Mouse (Mus musculus) myocyte (in vitro differentiated cells): ENCODE measurements around the gene Wdr25. TPM values are rescaled to one million over a fixed set of nuclear protein-coding genes. Genes with fewer than 3 reads are reported as not detected.
A peak's percentile ranks its signal among the peaks of the same experiment; 100 is the strongest.

Experiments used
- H3K27me3 ChIP-seq: one replicate; pipeline ENCODE4 v1.6.1; 2011; ENCODE audit not compliant: control insufficient read depth, insufficient read depth, insufficient read length
- H3K36me3 ChIP-seq: one replicate; pipeline ENCODE4 v1.6.1; 2011; ENCODE audit not compliant: control insufficient read depth, insufficient read depth
- H3K4me2 ChIP-seq: one replicate; pipeline ENCODE4 v1.6.1; 2011; ENCODE audit warnings: low read depth, control low read depth
- H3K4me3 ChIP-seq: one replicate; pipeline ENCODE4 v1.5.1; 2011; ENCODE audit warnings: mild to moderate bottlenecking, control low read depth, moderate library complexity
- H3K79me2 ChIP-seq: one replicate; pipeline ENCODE4 v1.6.1; 2011; ENCODE audit not compliant: control insufficient read depth, insufficient read depth
- H3ac ChIP-seq: one replicate; pipeline ENCODE4 v1.6.1; 2011; ENCODE audit not compliant: control insufficient read depth, insufficient read length
- CEBPB ChIP-seq: IDR thresholded peaks from 2 replicates; pipeline ENCODE4 v1.6.1; 2011; ENCODE audit warnings: mild to moderate bottlenecking, moderate library complexity; ENCODE audit not compliant: poor library complexity, insufficient read depth, severe bottlenecking
- E2F4 ChIP-seq: IDR thresholded peaks from one replicate; pipeline ENCODE4 v1.6.1; 2011; ENCODE audit warnings: mild to moderate bottlenecking, control low read depth, moderate library complexity; ENCODE audit not compliant: insufficient read depth
- MAX ChIP-seq: IDR thresholded peaks from one replicate; pipeline ENCODE4 v1.6.1; 2011; ENCODE audit warnings: low read depth, mild to moderate bottlenecking, control low read depth
- MYOD1 ChIP-seq, 3 experiments: IDR thresholded peaks; one replicate each; pipeline ENCODE4 v1.6.1; 2011; ENCODE audit warnings: control low read depth in 2 of 3, low read depth in 2 of 3, mild to moderate bottlenecking in 2 of 3, moderate library complexity in 1 of 3; ENCODE audit not compliant: insufficient read length in 2 of 3, control insufficient read depth in 1 of 3
- MYOG ChIP-seq, 3 experiments: IDR thresholded peaks; one replicate each; pipeline ENCODE4 v1.6.1; 2011; ENCODE audit warnings: control low read depth in 2 of 3, low read depth in 2 of 3, mild to moderate bottlenecking in 2 of 3; ENCODE audit not compliant: insufficient read length in 2 of 3, control insufficient read depth in 1 of 3, insufficient read depth in 1 of 3
- POLR2A ChIP-seq: IDR thresholded peaks from one replicate; pipeline ENCODE4 v1.6.1; 2011; ENCODE audit warnings: low read depth, mild to moderate bottlenecking, control low read depth, moderate library complexity; ENCODE audit not compliant: insufficient read length
- POLR2AphosphoS2 ChIP-seq: IDR thresholded peaks from one replicate; pipeline ENCODE4 v1.6.1; 2011; ENCODE audit warnings: low read depth, control low read depth; ENCODE audit not compliant: insufficient read length
- REST ChIP-seq: IDR thresholded peaks from one replicate; pipeline ENCODE4 v1.6.1; 2011; ENCODE audit warnings: mild to moderate bottlenecking, control low read depth, moderate library complexity; ENCODE audit not compliant: insufficient read depth, insufficient read length
- SRF ChIP-seq: IDR thresholded peaks from one replicate; pipeline ENCODE4 v1.6.1; 2011; ENCODE audit warnings: low read depth; ENCODE audit not compliant: control insufficient read depth, insufficient read length
- TCF12 ChIP-seq: IDR thresholded peaks from one replicate; pipeline ENCODE4 v1.6.1; 2011; ENCODE audit warnings: mild to moderate bottlenecking, control low read depth; ENCODE audit not compliant: poor library complexity, insufficient read depth, severe bottlenecking
- TCF3 ChIP-seq: IDR thresholded peaks from one replicate; pipeline ENCODE4 v1.6.1; 2011; ENCODE audit warnings: low read depth, control low read depth; ENCODE audit not compliant: insufficient read length
- USF1 ChIP-seq: IDR thresholded peaks from one replicate; pipeline ENCODE4 v1.6.1; 2011; ENCODE audit warnings: low read depth, mild to moderate bottlenecking, control low read depth, moderate library complexity
- polyA plus RNA-seq: library from polyadenylated mRNA; unstranded; fragments of >200 nt; fragmentation: generic; extraction: Trizol; gene quantifications from one replicate; pipeline ENCODE4 v1.2.1, GENCODE M21; 2012; ENCODE audit warnings: missing spikeins

The Wdr25 gene
- polyA plus RNA-seq, 1 experiment, result 14.0 TPM

DNA sequence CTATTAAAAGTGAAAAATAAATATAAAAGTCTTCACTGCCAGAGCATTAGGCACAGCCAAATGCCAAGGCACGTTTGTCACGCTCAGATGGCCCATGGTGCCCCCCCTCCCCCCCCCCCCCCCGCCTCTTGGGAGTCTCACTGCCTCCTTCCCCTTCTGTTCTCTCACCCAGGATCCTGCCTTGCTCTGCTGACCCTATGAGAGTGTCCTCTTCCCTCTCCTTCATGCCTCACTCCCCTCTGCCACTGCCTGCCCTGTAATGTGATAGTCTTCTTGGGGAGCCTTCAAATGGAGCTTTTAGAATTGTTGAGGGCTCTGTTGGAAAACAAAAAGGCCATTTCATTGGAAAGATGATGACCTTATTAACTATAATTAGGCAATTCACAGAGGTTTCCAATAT, 38.7 kb downstream of the Wdr25 start:
- Histone ChIP-seq H3K4me3 (no peak overlapping the region), H3K27me3 (no peaks in the 10 kb centered on the region), H3ac (no peak overlapping the region), H3K36me3 (no peaks in the 10 kb centered on the region), H3K4me2 (no peak overlapping the region), H3K79me2 (no peaks in the 10 kb centered on the region)
- no peak for TF ChIP-seq MAX
- TF ChIP-seq CEBPB, result no peak
- TF ChIP-seq USF1, result no peak

GRCm38 (mm10) chr12:108934231-108934630, 40.8 kb downstream of the Wdr25 start:
- no peaks in the 10 kb centered on the region for H3K27me3 ChIP-seq
- TF ChIP-seq REST (no peak), E2F4 (no peak), SRF (no peak), MYOG (IDR thresholded peaks at IDR 0.05; ENCODE audit: control insufficient read depth in 1 of 3, insufficient read depth in 1 of 3, insufficient read length in 2 of 3, low read depth in 2 of 3) (no peak), CEBPB (no peak), POLR2AphosphoS2 (no peak), USF1 (no peak), MAX (no peak), MYOD1 (IDR thresholded peaks at IDR 0.05; ENCODE audit: control insufficient read depth in 1 of 3, insufficient read length in 2 of 3, low read depth in 2 of 3) (no peak), TCF12 (no peak), TCF3 (no peak)
- no peak overlapping the region for H3K4me2 ChIP-seq
- H3K36me3 ChIP-seq, result no peaks in the 10 kb centered on the region
- no peaks in the 10 kb centered on the region for H3K79me2 ChIP-seq
- H3ac ChIP-seq, result no peak overlapping the region
- no peak overlapping the region for H3K4me3 ChIP-seq

GRCm38 (mm10) chr12:108936834-108937233, 43.4 kb downstream of the Wdr25 start:
- H3K4me2 ChIP-seq, result peak overlapping the region; percentile 74
- H3K27me3 ChIP-seq, result no peaks in the 10 kb centered on the region
- H3ac ChIP-seq, result no peak overlapping the region
- no peaks in the 10 kb centered on the region for H3K79me2 ChIP-seq
- no peaks in the 10 kb centered on the region for H3K36me3 ChIP-seq
- no peak overlapping the region for H3K4me3 ChIP-seq
- peak in 1 of 3 experiments; percentile 16 for TF ChIP-seq MYOG (IDR thresholded peaks at IDR 0.05; ENCODE audit: control insufficient read depth in 1 of 3, insufficient read depth in 1 of 3, insufficient read length in 2 of 3, low read depth in 2 of 3)
- TF ChIP-seq REST, result no peak
- TF ChIP-seq POLR2A, result no peak
- no peak for TF ChIP-seq TCF12
- TF ChIP-seq E2F4, result no peak
- no peak for TF ChIP-seq MAX
- no peak for TF ChIP-seq POLR2AphosphoS2
- peak in 1 of 3 experiments; percentile 18 for TF ChIP-seq MYOD1 (IDR thresholded peaks at IDR 0.05; ENCODE audit: control insufficient read depth in 1 of 3, insufficient read length in 2 of 3, low read depth in 2 of 3)
- TF ChIP-seq SRF, result no peak
- TF ChIP-seq USF1, result no peak
- no peak for TF ChIP-seq TCF3
- 0 out of 2 replicates have a peak, but pooled peaks have one; percentile 26 for TF ChIP-seq CEBPB

DNA sequence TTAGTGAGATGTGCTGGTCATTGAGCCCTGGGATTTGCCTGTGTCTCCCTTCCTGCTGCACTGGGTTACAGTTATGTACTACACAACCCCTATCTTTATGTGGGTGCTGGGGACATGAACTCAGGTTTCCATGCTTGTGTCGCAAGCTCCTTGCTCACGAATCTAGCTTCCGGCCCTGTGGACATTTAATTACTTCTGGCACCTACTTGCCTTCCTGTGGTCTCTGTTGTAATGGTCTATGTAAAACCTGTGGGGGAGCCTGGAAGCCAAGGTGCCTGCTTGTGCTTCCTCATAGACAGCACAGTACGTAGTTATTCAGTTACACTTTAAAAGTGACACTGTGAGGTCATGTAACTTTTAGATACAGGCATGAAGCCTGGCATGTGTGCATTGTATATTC, 44.1 kb downstream of the Wdr25 start:
- no peak for TF ChIP-seq SRF
- peak; percentile 58; the same call in 1 of the 2 replicates for TF ChIP-seq CEBPB
- Histone ChIP-seq H3ac (no peak overlapping the region), H3K27me3 (no peaks in the 10 kb centered on the region)

GRCm38 (mm10) chr12:108938844-108939243, 45.4 kb downstream of the Wdr25 start:
- H3K4me3 ChIP-seq, result no peak overlapping the region
- H3K36me3 ChIP-seq, result no peaks in the 10 kb centered on the region
- no peaks in the 10 kb centered on the region for H3K27me3 ChIP-seq
- H3ac ChIP-seq, result no peak overlapping the region
- H3K4me2 ChIP-seq, result no peak overlapping the region
- no peak for TF ChIP-seq POLR2AphosphoS2
- no peak for TF ChIP-seq CEBPB
- TF ChIP-seq MAX, result no peak
- peak; percentile 20 to 74 (median 72) for TF ChIP-seq MYOD1 (IDR thresholded peaks at IDR 0.05; ENCODE audit: control insufficient read depth in 1 of 3, insufficient read length in 2 of 3, low read depth in 2 of 3)
- H3K79me2 ChIP-seq, result no peaks in the 10 kb centered on the region

More for the DNA sequence above, 44.1 kb downstream of the Wdr25 start:
- no peak overlapping the region for H3K4me3 ChIP-seq
- peak overlapping the region; percentile 74 for H3K4me2 ChIP-seq
- no peaks in the 10 kb centered on the region for H3K36me3 ChIP-seq
- H3K79me2 ChIP-seq, result no peaks in the 10 kb centered on the region

DNA sequence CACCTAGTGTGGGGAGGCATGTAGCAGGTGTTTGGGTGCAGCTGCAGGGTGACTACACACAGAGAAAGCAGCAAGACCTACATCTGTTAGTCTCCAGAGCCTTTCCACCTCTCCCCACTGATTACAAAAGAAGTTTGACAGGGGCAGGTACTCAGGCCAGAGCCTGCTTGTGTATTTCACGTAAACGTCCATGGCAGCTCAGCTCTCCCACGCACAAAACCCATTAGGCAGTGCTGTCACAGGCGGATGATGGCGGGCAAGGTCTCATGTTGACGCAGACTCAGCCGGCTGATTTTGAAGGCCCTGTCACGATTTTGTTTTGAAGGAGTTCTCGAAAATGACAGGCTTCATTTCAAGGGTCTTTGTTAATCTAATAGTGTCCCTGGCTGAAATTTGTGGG, 45.9 kb downstream of the Wdr25 start:
- TF ChIP-seq E2F4, result no peak
- no peak for TF ChIP-seq POLR2A
- no peak for TF ChIP-seq MYOD1 (IDR thresholded peaks at IDR 0.05; ENCODE audit: control insufficient read depth in 1 of 3, insufficient read length in 2 of 3, low read depth in 2 of 3)
- no peak for TF ChIP-seq REST
- no peak for TF ChIP-seq CEBPB
- no peak for TF ChIP-seq TCF3
- no peak for TF ChIP-seq USF1
- TF ChIP-seq MAX, result no peak

More for the DNA sequence above, 45.9 kb downstream of the Wdr25 start:
- H3K4me3 ChIP-seq, result no peak overlapping the region
- H3ac ChIP-seq, result no peak overlapping the region
- no peaks in the 10 kb centered on the region for H3K27me3 ChIP-seq
- H3K79me2 ChIP-seq, result no peaks in the 10 kb centered on the region
- H3K4me2 ChIP-seq, result no peak overlapping the region
- H3K36me3 ChIP-seq, result no peaks in the 10 kb centered on the region
